Mouse (Mus musculus): ENCODE measurements at regions not wholly inside any gene's neighbourhood (a gene's known extent, or its start where the extent isn't known, plus 50 kb on each side); places are given as distances from the start of the nearest gene placed in this dataset.

DNA sequence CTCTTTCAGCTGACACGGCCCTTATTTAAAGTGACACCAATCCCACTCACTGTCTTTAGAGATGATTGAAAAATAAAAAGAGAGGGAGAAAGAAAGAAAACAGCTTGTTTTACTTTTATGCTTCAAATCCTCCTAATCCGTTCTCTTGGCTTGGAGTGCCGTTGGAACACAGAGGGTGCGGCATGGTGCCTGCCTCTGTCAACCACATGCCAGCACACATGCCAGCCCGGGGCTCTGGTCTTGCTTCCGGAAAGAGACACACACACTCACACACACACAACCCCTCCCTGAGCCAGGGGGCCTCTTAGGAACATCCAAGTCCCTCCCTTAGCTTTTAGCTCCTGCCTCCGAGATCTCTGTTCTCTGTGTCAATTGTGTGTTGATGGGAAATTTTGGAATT is 116.2 kb upstream of the 3110018I06Rik start:
- no peak for DNase-seq (ENCODE audit: low spot score in 2 of 2)

DNA sequence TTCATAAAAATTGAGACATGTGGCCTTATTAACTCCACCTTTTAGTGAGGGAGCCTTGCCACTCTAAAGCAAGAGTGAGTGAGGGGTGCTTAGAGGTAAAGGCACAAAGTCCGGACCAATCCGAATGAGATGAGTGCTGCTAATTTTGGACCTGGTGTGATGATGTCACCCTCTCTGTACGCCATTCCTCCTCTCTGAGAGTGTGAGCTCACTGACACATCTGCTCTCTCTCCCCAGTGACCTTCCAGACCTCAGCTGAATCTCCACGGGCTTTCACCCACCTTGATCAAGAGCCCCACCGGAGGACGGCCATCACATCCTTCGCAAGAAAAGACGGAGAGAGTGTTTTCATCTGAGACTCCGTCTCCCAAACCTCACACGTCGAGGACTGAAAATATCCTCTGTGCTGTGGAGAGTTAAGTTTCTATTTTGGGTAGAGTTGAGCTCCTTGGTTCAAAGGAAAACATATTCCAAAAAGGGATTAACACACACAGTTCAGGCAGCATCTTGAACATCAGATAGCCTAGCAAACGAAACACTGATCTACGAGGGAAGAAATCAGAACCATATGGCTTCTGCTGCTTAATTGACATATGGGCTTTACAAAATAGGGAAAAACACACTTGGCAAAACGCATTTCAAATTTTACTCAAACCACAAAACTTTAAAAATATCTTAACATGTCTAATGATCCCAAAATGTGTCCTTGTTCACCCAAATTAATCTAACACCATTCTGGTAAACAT is 96.2 kb upstream of the 3110018I06Rik start:
- DNase-seq (ENCODE audit: low spot score in 2 of 2) = no peak

DNA sequence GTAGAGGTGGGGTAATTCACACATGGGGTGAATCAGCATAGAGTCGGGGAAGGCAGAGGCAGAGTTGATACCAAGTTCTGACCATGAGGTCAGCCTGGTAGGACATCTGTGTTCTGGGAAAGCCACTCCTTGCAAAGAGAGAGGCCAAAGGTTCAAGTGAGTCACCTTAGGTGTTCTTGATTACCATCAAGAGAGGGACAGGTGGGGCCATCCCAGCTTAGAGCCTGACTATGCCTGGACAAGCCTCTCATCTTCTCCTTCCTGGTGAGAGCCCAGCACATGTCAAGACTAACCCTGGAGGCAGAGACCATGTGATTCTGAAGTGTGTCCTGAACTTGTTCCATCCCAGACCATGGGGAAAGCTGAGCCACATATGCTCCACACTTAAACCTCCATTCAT is 94.0 kb upstream of the 3110018I06Rik start:
- no peak for DNase-seq (ENCODE audit: low spot score in 2 of 2)

DNA sequence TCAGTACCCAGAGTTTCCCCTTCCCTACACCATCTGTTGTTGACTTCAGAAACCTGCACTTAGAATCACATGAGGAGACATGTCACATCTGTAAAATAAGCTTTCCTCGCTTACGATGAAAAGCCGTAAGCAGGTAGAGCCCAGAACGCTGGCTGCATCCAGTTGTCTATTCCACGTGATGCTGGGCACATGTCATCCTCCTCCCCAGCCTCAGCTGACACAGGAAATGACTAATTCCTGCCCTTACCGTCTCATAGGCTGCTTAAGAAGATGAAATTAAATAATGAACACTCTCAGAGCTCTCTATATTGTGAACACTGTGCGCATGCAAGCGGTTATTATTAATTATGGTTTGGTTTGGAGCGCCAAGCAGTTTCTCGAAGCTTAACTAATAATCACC is 83.6 kb upstream of the 3110018I06Rik start:
- no peak for DNase-seq (ENCODE audit: low spot score in 2 of 2)

DNA sequence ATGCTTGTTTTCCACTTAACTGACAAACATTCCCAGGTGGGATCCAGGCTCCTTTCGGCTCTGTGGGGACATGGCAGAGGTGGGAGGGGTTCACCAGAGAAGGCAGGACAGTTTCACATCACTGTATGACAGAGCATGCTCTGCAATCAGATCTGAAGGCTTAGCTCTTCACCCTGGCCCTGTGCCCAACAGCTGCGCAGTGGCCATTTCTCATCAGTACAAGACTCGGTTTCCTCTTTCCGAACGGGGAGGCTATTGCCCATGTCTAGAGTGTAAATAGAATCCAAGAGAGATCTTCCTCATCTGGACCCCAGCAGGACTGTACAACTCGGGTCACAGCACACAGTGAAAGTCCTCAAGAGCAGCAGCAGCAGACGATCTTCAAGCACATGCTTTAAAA is 64.5 kb upstream of the 3110018I06Rik start:
- no peak for DNase-seq (ENCODE audit: low spot score in 2 of 2)

DNA sequence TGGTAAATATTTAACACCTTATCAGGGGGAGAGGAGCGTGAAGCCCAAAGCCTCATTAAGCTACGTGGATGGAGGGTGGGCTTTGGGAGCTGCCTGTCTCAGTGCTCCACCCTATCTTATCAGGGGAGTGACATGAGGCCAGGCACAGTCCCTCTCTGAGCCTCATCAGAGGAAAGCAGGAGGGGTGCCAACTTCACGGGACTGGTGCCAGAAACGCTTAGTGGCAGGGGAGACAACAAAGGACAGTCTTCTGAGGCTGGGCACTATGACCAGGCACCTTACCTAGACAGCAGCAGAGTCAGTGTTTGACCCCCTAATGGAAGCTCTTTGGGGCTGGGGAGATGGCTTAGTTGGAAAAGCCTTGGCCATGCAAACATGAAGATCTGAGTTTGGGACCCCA is 49.9 kb upstream of the 3110018I06Rik start:
- no peak for DNase-seq (ENCODE audit: low spot score in 2 of 2)

All from urinary bladder, postnatal 4 days (tissue).